Mouse (Mus musculus) liver, embryonic 11.5 days (tissue): Measurements from ENCODE around the gene Ntan1. TPM values are rescaled to one million over a fixed set of nuclear protein-coding genes. Genes with fewer than 3 reads are reported as not detected.
"Not testable (repeated sequence)": the region's sequence is repeated elsewhere in the genome, so short reads cannot be mapped to it uniquely, and the experiment has no call there.

Experiments used
- ATAC-seq: fragments of 200-750 bp; cut with Nextera tagmentation; replicated peaks from 2 replicates; pipeline ENCODE4 v1.8.0; 2017; ENCODE audit warnings: moderate number of reproducible peaks, mild to moderate bottlenecking, moderate TSS enrichment, moderate library complexity; ENCODE audit not compliant: low FRiP score
- DNase-seq: peaks from one replicate; pipeline ENCODE4 v3.0.0-alpha.2; 2017; ENCODE audit warnings: low spot score
- H3K27ac ChIP-seq: fragments of 300-500 bp; sonication (generic); 2 replicates; pipeline ENCODE4 v1.5.1; 2014; ENCODE audit warnings: mild to moderate bottlenecking, low read depth, low read length, control low read depth
- H3K27me3 ChIP-seq: fragments of 300-500 bp; sonication (generic); replicated peaks from 2 replicates; pipeline ENCODE4 v1.6.1; 2014; ENCODE audit warnings: low read length, mixed read lengths; ENCODE audit not compliant: control insufficient read depth, insufficient read depth
- H3K36me3 ChIP-seq: fragments of 300-500 bp; sonication (generic); 2 replicates; pipeline ENCODE4 v1.6.1; 2014; ENCODE audit warnings: mild to moderate bottlenecking, low read length, moderate library complexity, mixed read lengths; ENCODE audit not compliant: control insufficient read depth, insufficient read depth
- H3K4me1 ChIP-seq: fragments of 300-500 bp; sonication (generic); replicated peaks from 2 replicates; pipeline ENCODE4 v1.6.1; 2014; ENCODE audit warnings: low read length, mixed read lengths; ENCODE audit not compliant: control insufficient read depth, insufficient read depth
- H3K4me2 ChIP-seq: fragments of 300-500 bp; sonication (generic); 2 replicates; pipeline ENCODE4 v1.6.1; 2014; ENCODE audit warnings: mild to moderate bottlenecking, control low read depth, moderate library complexity
- H3K4me3 ChIP-seq: fragments of 300-500 bp; sonication (generic); 2 replicates; pipeline ENCODE4 v1.5.1; 2014; ENCODE audit warnings: low read depth, low read length, control low read depth
- H3K9ac ChIP-seq: fragments of 300-500 bp; sonication (generic); 2 replicates; pipeline ENCODE4 v1.6.1; 2014; ENCODE audit warnings: low read depth, low read length, control low read depth
- H3K9me3 ChIP-seq: fragments of 300-500 bp; sonication (generic); 2 replicates; pipeline ENCODE4 v1.6.1; 2016; ENCODE audit warnings: low read length, inconsistent platforms, mixed read lengths; ENCODE audit not compliant: control insufficient read depth
- WGBS: fragments of 180-500 bp; shearing (Covaris S2); extraction: QIAGEN DNeasy Blood & Tissue Kit; methylation state at CpG from one replicate; pipeline ENCODE4 v1.1.7; 2014; 5-methylcytosine and 5-hydroxymethylcytosine counted together
- polyA plus RNA-seq: library from polyadenylated mRNA; unstranded; fragments of >200 nt; fragmentation: Nextera tagmentation; extraction: Ambion mirVana; gene quantifications from 2 replicates; pipeline ENCODE4 v1.2.1, GENCODE M21; 2014

Gene Ntan1
- polyA plus RNA-seq, result 83.8 and 84.4 TPM in 2 replicates

DNA sequence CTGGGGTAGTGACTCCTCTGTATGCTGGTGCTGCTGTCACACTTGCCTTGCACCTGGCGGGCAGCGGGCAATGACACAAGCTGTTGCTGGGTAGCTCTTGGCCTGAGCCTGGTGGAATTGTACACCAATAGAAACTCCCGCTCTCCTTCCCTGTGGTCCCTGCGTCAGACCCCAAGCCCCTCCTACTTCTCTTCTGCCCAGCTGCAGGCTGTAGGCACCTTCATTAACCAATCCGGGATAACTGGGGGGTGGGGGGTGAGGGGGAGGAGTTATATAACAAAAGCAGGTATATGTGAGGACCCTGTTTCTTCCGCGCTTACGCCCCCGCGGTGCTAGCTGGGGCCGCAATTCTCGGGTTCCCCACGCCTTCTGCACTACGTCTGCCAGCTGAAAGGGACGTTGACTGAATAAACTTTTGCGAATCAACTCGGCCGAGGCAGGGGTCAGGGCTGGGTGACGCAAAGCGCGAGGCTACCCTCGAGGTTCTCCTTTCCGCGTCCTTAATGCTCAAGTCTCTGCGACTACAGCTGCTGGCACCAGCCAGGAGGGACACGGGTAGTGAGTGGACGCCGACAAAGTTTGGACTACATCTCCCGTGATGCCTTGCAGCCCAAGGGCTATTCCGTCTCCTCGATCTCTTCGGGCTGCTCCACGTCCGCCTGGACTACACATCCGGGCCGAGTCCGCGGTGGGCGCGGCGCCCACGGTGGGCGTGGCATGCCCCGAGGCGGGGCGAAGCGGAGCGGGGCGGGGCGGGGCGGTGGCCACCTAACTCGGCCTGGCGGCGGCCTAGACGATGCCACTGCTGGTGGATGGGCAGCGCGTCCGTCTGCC, at the start of gene Ntan1:
TSS of gene Ntan1 (plus strand) at position 286 of the 834 bp plus-strand sequence.
- under 1% methylated on average over 55 of the region's 58 CpGs for WGBS
- DNase-seq (peak; percentile 97), ATAC-seq (peak; percentile 95)
- H3K9me3 ChIP-seq, result no peaks in the 10 kb centered on the region
- H3K4me1 ChIP-seq, result peaks cover 10% of the 10 kb centered on the region; the same call in 1 of the 2 replicates
- peak within 1 kb of the TSS; percentile 93 for H3K4me2 ChIP-seq
- peaks cover 9% of the 10 kb centered on the region for H3K36me3 ChIP-seq
- H3K27ac ChIP-seq, result peak within 1 kb of the TSS; percentile 35
- H3K4me3 ChIP-seq, result peak within 1 kb of the TSS; percentile 55
- no peaks in the 10 kb centered on the region for H3K27me3 ChIP-seq
- H3K9ac ChIP-seq, result peak within 1 kb of the TSS; percentile 77

DNA sequence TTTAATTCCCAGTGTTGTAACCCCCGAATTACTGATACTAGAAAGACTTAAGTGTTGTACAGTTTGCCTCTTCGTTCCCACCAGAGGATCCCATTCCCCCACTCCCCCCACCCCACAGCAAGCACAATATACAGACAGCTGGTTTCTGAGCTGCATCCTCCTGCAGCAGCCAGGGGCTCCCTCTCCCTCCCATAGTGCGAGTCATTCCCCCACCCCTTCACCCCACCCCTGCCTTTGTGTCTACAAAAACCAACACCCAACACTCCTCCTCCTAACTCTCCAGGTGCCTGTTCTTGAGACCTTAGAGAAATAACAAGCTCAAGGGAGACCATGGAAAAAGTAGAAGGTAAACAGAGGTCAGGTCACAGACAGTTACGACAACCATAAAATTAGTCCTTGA, 47.0 kb upstream of the Ntan1 start:
- not testable (repeated sequence) for H3K27me3 ChIP-seq, DNase-seq, H3K36me3 ChIP-seq, H3K4me1 ChIP-seq, H3K4me3 ChIP-seq, ATAC-seq, H3K9ac ChIP-seq, H3K4me2 ChIP-seq, H3K27ac ChIP-seq, H3K9me3 ChIP-seq
- 74% methylated on average over 4 of the region's 4 CpGs for WGBS

DNA sequence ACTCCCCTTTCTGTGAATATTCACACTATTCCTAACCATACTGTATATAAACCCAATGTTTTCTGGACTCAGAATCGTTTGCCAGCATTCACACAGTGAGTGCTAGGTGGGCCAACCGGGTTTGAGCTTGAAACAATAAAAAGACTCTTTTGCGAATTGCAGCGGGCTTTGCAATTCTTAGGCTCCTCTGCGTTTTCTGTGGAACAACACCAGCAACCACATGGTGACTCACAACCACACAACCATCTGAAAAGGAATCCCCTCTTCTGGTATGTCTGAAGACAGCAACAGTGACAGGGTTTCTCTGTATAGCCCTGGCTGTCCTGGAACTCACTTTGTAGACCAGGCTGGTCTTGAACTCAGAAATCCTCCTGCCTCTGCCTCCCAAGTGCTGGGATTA, 46.6 kb upstream of the Ntan1 start:
- WGBS, result 76% methylated on average over 5 of the region's 5 CpGs
- not testable (repeated sequence) for H3K4me2 ChIP-seq, H3K4me1 ChIP-seq, H3K27ac ChIP-seq, H3K4me3 ChIP-seq, DNase-seq, ATAC-seq, H3K9me3 ChIP-seq, H3K27me3 ChIP-seq, H3K36me3 ChIP-seq, H3K9ac ChIP-seq

DNA sequence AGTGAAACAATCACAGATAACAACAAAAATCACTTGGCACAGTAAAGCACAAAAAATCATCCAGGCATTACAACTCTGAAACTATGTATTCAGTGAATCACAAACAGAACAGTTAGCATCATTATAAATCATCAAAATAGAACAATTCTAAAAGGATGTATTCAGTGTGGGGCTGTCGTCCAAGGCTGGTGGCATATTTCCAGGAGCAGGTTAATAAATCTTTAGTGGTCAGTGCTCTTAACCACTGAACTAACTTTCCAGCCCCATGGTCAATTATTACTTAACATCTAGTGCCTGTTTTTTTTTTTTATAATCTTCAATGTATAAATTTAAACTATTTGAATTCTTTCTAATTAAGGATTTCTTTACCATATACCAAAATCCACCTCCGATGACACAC, 44.6 kb upstream of the Ntan1 start:
- H3K9me3 ChIP-seq, H3K4me3 ChIP-seq, H3K4me1 ChIP-seq, ATAC-seq, H3K27ac ChIP-seq, H3K36me3 ChIP-seq, H3K9ac ChIP-seq, H3K27me3 ChIP-seq, DNase-seq, H3K4me2 ChIP-seq: not testable (repeated sequence)
- WGBS, result 84% methylated on average over 2 of the region's 2 CpGs

DNA sequence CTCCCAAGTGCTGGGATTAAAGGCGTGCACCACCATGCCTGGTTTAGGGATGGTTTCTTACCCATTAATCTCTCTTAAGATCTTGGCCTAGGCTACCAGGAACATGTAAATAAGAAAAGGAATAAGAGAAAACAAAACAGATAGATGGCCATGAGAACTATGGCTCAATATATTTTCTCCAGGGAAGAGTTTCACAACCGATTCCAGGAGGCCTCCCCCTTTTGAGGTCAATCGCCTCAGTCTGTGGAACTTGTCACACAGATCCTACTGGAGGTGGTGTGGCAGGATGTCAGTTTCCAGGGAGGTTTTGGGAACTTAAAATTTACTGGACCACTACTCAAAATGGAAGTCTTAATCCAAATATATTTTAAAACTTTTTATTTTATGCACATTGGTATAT, 44.0 kb upstream of the Ntan1 start:
- not testable (repeated sequence) for ATAC-seq, H3K4me2 ChIP-seq, H3K36me3 ChIP-seq, DNase-seq, H3K4me1 ChIP-seq, H3K27me3 ChIP-seq, H3K4me3 ChIP-seq, H3K9me3 ChIP-seq, H3K27ac ChIP-seq, H3K9ac ChIP-seq
- 84% methylated on average over 3 of the region's 3 CpGs for WGBS

DNA sequence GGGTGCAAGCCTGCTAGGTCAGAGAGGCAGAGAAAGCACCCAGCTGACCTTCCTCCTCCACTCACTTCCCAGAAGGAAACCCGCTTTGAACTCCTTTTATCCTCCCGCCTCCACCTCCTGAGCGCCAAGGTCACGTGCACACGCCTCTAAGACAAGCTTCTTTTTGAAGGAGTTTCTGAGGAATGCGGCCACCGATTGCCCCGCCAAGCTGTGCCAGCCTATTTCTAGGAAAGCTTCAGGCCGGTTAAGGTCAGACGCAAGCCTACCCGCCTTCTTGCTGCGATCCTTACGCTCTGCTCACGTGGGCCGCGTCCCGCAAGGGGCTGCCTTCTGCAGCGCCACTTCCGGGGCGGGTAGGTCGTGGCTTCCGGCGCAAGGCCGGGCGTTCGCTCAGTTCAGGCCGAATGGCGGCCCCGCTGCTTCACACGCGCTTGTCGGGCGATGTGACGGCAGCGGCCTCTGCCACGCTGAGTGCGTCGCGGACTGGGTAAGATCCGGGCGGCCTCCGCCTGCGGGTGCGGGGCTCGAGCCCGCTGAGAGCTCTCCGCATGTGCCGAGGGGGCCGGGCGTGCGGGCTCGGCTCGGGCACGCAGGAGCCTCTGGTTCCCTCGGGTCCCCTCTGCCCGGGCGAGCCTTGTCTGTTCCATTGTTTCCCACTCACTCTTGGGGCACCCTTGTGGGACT, 38.1 kb upstream of the Ntan1 start, which contains the start of gene Rrn3:
TSS of gene Rrn3 (plus strand) at position 356 of the 684 bp plus-strand sequence.
- peak; percentile 85 for DNase-seq
- peaks cover 16% of the 10 kb centered on the region for H3K4me1 ChIP-seq
- H3K27ac ChIP-seq, result peak within 1 kb of the TSS; percentile 65
- H3K36me3 ChIP-seq, result peaks cover 12% of the 10 kb centered on the region
- WGBS, result under 1% methylated on average over 57 of the region's 57 CpGs
- peak; percentile 98 for ATAC-seq
- no peaks in the 10 kb centered on the region for H3K27me3 ChIP-seq
- H3K9ac ChIP-seq, result peak within 1 kb of the TSS; percentile 92
- H3K9me3 ChIP-seq, result 0 out of 2 replicates have a peak, but pooled peaks cover 2% of the 10 kb centered on the region
- peak within 1 kb of the TSS; percentile 82 for H3K4me3 ChIP-seq
- peak within 1 kb of the TSS; percentile 86 for H3K4me2 ChIP-seq

DNA sequence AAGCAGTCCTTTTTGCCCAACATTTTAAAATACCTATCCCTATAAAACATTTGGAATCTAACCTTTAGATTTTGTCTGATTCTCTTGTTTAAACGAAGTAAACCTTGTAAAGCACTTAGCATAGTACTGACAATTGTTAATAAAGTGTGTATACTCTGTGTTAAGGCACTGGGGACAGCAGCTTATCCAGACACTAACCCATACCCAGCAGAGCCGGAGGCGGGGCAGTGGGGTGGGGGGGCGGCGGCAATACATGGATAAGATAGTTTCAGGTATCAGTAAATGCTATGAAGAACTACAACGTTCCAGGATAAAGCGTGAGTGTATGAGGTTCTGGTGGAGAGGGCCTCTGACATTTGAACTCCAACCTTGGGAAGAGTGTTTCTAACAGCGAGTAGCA, 37.4 kb upstream of the Ntan1 start:
- Histone ChIP-seq H3K36me3 (peaks cover 19% of the 10 kb centered on the region), H3K9ac (peak overlapping the region; percentile 92), H3K4me1 (peaks cover 16% of the 10 kb centered on the region), H3K4me2 (peak overlapping the region; percentile 86), H3K27ac (peak overlapping the region; percentile 65; the same call in 1 of the 2 replicates), H3K9me3 (0 out of 2 replicates have a peak, but pooled peaks cover 2% of the 10 kb centered on the region), H3K27me3 (no peaks in the 10 kb centered on the region), H3K4me3 (peak overlapping the region; percentile 82)
- whole genome bisulfite sequencing, result 17% methylated on average over 8 of the region's 8 CpGs
- ATAC-seq (peak; percentile 73), DNase-seq (no peak)

DNA sequence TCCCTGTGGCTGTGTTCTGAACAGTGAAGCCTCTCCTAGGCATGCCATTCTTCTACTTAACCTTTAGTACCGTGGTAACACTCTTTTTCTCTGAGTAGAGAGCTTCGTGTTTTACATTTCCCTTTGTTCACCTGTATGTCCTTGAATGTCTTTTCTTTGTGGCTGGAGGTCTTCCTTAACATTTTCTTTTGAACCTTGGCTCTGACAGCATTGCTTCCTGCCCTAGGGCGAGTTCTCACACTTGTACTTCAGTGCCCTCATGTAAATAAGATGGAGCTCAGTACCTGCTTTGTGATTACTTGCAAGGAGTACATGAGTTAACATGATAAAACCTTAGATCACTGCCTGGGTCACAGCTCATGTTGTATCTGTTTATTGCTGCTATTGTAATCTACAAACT, 32.7 kb upstream of the Ntan1 start:
- DNase-seq (no peak), ATAC-seq (no peak)
- no peaks in the 10 kb centered on the region for H3K27me3 ChIP-seq
- peaks cover 33% of the 10 kb centered on the region for H3K36me3 ChIP-seq
- H3K27ac ChIP-seq, result no peak overlapping the region
- peaks cover 11% of the 10 kb centered on the region for H3K4me1 ChIP-seq
- H3K9ac ChIP-seq, result no peak overlapping the region
- no peak overlapping the region for H3K4me2 ChIP-seq
- H3K4me3 ChIP-seq, result no peak overlapping the region
- no peaks in the 10 kb centered on the region for H3K9me3 ChIP-seq
- WGBS, result 82% methylated on average over 3 of the region's 3 CpGs
